Mouse (Mus musculus): ENCODE data around the gene Cd164.
A peak's percentile ranks its signal among the peaks of the same experiment; 100 is the strongest.
"Not testable (repeated sequence)": the region's sequence is repeated elsewhere in the genome, so short reads cannot be mapped to it uniquely, and the experiment has no call there.

The Cd164 gene

DNA sequence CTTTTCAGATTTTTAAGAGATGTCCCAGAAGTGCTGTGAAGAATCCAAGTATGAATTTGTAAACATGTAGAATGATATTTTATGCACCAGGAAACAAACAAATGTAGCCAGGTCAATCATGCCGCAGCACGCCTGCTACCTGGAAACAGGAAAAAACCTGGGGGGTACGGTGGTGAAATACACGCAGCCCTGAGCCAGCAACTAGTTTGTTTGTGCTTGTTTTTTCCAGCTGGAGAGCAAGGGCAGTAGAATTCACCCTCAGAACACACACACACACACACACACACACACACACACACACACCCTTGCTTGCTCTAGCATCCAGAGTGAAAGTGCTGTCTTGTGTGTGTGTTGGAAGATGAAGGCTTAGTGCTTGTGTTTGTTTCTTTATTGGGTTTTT, 28.1 kb upstream of the Cd164 start:
- DNase-seq (ENCODE audit: extremely low read depth, low read depth, low spot score), result no peak

DNA sequence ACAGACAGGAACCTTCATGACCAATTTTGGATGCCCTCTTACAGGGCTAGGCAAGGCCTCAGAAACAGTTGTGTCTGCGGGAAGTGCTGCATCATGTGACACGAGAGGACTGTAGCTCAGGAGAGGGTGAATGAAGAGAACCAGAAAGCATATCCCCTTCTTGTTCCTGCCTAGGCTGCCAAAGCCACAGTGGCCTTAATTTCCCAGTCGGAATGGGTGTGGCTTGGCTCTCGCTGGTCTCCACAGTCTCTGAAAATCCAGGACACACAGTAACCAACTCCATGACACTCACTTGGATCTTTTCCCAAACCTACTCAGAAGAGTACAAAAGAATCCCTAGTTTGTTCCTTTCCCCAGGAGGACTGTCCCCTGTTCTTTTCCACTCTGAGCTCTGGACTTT, 18.3 kb upstream of the Cd164 start:
- no peak for DNase-seq (ENCODE audit: extremely low read depth, low read depth, low spot score)

DNA sequence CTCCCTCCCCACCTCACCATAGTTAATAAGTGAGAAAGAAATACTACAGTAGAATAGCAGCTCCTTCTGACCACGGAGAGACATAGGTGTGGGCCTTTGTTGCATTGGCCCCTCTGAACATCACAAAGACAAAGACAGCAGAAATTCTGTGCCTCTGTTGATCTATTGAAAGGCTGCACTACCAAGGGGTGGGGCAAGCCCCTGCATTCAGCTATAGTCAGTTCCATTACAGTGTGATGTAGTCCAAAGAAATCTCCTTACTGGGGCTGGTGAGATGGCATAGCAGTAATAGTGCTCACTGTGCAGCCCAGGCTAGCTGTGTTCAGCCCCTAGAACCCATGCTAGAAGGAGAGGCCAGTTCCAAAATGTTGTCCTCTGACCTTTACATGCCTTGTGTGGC, 14.2 kb upstream of the Cd164 start:
- no peak for DNase-seq (ENCODE audit: extremely low read depth, low read depth, low spot score)

DNA sequence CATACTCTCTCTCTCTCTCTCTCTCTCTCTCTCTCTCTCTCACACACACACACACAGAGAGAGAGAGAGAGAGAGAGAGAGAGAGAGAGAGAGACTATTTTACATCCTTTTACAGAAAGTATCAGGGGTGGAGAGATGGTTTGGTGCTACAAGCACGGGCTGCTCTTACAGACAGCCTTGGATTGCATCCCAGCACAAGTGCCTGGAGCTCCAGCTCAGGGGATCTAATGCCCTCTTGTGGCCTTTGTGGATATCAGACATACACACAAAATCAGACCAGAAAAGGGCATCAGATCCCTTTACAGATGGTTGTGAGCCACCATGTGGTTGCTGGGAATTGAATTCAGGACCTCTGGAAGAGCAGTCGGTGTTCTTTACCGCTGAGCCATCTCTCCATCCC, 13.8 kb upstream of the Cd164 start:
- not testable (repeated sequence) for DNase-seq (ENCODE audit: extremely low read depth, low read depth, low spot score)

DNA sequence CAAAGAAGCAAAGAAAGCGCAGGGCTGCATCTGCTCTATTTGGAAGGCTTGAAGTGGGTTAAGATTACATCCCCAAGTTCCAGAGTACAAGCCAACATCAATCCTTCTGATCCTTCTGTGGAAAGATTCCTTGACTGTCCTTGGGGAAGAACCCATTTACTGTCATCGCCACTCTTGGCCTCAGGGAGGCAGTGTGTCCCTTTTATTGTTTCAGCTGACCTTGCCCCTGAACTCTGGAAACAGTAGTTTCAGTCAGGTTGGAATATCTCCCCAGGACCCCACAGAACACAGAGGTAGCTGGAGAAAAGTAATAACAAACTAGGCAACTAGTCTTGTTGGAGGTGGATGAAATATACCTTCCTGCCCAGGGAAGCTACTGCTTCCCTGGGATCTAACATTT, 10.1 kb upstream of the Cd164 start:
- DNase-seq (ENCODE audit: extremely low read depth, low read depth, low spot score), result no peak

DNA sequence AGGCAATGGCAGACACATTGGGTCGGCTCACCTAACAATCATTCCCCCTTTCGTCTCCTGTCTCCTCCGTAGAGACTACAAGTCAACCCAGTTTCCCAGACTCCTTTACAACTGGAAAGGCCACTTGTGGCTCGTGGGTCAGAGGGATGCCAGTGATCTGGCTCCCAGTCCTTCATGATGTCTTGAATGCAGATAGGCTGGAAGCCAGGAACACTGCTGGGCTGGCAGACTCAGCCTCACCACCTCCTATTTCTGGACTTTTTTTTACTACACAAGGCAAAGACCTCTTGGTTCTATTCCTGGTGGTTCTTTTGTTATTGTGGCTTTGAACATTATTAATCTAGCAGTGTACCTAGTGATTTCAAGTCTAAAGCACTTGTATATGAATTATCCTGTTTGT, 4.9 kb upstream of the Cd164 start:
- DNase-seq (ENCODE audit: extremely low read depth, low read depth, low spot score), result no peak

DNA sequence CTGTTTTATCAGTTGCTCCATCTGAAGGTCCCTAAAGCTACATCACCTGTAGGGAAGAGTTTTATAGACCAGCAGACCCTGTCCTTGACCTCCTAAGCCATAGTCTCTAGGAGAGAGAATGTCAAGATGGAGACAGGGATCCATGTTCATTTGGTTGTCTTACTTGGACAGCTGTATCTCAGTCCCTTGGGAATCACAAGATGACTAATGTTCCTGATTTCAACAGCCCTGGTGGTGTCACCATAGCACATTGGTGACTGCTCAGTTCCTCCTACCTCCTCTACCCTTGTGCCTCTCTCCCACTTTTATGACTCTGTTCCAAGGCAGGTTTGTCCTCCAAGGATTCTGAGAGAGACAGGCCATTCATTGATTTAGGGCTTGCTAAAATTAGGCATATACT, 4.3 kb upstream of the Cd164 start:
- DNase-seq (ENCODE audit: extremely low read depth, low read depth, low spot score), result no peak

DNA sequence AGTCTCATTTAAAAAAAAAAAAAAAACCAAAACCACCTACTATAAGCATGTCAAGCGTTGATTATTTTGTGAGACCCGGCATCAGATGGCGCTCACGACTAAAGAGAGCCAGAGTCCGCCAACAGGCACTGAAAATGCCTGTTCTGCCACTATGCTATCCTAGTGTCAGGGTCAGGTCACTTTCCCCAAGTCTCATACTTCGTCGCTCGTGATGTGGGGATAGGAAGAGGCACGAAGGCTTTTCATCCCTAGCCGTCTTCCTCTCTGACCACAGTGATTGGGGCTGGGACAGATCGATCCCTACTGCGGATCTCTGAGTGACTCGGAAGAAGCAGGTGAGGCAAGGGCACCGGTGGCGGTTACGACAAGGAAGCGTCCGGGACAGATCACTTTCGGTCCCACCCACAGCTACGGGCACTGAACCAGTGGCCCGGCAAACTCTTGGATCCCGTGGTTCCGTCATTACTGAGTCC, 670 bp upstream of the Cd164 start:
- peak; percentile 50 for DNase-seq (ENCODE audit: extremely low read depth, low read depth, low spot score)

DNA sequence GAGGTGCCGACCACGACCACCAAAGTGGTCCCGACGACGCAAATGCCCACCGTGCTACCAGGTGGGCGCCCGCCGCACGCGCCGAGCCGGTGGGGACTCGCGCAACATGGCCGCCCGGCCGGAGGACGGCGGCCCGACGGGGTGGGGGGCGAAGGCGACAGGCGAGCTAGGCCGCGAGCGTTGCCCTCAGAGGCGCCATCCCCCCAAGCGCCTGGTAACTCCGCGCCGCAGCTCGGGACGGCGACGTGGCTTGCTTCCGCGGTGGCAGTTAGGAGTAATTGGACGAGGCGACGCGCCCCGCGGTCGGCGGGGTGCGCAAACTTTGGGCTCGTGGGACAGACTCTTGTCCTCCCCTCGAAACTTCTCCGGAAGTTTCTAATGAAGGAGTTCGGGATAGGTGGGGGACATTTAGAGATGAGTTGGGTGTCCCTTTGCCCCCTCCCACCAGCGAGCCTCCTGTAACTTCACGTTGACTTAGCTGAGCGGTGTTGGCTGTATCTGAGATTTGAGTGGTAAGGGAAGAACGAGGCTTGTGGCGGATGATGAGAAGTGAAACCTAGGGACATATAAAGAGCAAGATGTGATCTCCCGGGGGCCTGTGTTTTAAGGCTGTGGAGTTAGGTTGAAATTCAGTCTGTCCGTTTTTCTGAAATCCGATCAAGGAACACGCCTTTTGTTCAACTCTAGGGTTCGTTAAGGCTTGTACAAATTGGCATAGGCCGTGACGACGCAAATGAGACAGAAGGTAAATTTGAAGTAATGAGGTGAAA, 611 bp downstream of the Cd164 start:
- DNase-seq (ENCODE audit: extremely low read depth, low read depth, low spot score), result no peak

DNA sequence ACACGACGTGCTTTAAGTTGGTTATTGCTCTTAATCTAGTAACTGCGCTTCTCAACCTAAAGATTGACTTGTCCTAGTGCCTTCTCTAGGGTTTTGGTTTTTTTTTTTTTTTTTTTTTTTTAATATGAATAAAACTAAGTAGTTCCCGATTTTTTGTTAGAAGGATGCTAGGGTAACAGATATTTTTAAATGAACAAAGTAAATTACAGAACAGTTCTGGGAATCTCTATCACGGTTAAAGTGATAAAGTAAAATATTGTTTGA, 1.1 kb downstream of the Cd164 start:
- DNase-seq (ENCODE audit: extremely low read depth, low read depth, low spot score), result no peak

DNA sequence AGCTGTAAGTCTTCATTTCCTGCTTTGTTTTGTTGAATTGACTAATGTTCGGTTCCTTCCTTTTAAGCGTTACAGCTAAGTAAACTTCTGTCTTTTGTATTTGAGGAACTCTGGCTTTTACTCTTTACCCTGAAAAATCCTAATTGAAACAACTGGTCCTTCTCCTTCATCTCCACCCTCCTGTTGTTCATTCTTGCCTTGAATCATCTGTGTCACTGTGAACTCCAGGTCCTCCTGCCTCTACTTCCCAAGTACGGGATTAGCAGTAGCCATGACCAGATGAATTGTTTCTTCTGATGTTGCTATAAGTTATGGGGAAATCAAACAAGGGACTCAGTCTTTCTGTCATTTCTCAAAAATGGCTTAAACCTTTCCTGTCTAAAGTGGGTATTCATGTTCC, 4.2 kb downstream of the Cd164 start:
- no peak for DNase-seq (ENCODE audit: extremely low read depth, low read depth, low spot score)

DNA sequence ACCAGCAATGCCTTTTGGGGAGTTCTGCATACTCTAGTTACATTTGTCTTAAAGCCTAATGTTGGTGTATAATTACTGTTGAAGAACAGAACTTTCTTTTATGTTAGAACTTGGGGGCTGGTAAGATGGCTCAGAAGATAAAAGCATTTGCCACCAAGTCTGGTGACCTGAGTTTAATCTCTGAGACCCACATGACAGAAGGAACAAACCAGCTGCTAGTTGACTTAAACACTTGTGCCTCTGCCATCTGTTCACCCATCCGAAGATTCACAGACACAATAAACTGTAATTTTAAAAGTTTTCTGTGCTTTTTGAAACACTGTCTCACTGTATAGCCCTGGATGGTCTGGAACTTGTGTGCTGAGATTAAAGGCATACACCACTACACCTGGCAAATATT, 6.5 kb downstream of the Cd164 start:
- no peak for DNase-seq (ENCODE audit: extremely low read depth, low read depth, low spot score)

DNA sequence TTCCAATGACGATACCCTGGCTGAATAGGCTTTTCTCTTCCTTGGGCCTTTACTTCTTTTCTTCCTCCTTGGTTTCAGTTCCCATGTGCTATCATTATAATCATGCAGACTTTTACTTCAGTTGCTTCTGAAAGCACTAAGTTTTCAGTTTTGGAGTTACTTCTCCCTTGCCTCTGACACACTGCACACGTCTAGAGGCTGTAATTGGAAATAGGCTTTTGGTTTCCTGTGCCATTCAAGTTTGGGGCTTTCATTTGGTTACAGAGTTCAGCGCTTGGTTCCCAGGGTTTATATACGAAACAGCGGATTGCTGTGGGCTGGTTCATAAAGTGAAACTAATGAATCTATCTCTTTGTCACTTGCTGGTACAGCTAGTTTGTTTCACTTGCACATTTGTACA, 10.8 kb downstream of the Cd164 start:
- DNase-seq (ENCODE audit: extremely low read depth, low read depth, low spot score), result no peak

DNA sequence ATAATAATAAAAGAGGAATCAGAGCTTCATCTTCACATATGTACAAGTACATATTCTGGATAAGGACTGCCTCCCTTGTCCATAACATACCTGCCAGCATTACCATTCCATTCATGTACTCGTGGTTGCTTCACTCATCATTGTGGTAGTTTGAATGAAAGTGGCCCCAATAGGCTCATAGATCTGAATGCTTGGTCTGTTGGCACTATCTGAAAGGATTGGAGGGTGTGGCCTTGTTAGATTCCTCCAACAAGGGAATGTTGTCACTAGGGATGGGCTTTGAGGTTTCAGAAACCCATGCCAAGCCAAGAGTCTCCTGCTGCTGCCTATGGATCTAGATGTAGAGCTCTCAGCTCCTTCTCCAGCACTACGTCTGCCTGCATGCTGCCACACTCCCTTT, 16.8 kb downstream of the Cd164 start:
- no peak for DNase-seq (ENCODE audit: extremely low read depth, low read depth, low spot score)

DNA sequence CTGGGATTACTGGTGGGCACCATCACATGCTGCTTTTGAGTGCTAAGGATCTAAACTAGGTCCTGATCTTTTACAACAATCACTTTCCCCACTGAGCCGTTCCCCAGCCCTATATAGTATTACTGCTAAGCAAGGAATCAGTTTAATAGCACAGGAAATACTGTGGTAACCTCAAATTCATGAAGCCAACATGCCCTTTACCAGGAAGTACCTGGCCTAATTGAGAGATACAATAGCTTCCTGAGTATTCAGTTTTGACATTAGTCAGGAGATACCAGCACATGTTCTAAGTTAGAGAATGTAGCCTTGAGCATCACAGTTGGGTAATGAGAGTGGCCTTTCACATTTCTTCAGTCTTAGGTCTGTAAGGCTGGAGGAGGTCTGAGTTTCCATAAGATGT, 17.5 kb downstream of the Cd164 start:
- no peak for DNase-seq (ENCODE audit: extremely low read depth, low read depth, low spot score)

DNA sequence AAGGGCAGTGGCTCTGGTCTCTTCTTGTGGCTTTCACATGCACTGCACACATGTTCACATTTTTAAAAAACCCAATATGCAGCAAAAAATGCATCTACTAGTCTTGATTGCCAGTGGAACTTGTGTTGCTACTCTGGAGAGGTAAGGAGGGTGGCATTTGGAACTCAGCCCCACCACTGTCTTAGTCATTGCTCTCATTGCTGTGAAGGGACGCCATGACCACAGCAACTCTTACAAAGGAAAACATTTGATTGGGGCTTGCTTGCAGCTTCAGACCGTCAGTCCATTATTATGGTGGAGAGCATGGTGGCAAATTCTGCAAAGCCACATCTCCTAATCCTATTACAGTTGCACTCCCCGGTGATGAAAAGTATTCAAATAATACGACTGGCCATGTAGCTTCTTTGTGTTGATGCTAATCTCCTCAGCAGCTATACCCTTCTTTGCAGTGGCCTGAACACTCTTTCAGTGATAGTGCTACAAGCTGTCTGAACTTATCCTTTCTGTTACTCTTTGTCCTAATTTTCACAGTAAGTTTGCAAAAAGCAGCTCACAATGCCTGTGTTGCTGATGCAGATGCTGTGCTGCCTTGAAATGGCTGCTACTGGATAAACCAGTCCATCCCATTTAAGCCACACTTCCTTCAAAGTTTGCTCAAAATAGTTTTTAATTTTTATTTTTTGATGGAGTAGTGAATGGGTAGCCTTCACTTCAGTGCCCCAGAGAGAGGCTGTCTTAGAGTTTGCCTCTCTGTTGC, 18.2 kb downstream of the Cd164 start:
- DNase-seq (ENCODE audit: extremely low read depth, low read depth, low spot score), result no peak

DNA sequence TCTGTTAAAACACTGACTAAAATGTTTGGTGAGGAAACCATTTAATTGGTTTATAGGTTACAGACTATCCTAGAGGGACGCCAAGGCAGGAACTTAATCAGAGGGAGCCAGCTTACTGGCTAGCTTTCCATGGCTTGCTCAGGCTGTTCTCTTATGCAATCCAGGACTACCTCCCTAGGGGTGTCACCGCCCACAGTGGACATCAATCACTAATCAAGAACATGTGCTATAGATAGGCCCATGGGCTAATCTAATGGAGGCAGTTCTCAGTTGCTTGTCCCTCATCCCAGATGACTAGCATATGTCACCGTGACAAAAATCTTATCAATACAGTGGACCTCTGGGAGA, 18.7 kb downstream of the Cd164 start:
- DNase-seq (ENCODE audit: extremely low read depth, low read depth, low spot score), result no peak

DNA sequence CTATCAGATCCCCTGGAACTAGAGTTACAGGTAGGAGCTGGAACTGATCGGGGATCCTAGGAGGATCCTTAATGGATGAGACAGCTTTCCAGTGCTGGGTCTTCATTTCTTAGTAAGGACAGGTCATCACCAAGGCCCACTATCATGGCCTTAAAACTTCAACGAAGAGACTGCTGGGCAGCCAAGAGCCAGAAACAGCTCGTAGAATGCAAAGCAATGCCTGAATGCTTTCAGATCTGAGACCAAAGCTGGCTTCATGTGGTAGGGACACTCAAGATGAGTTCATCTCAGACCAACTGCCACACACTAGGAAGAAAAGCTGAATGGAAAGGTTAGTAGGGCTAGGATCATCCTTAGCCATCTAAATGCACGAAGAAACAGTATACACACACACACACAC, 19.8 kb downstream of the Cd164 start:
- DNase-seq (ENCODE audit: extremely low read depth, low read depth, low spot score), result no peak

DNA sequence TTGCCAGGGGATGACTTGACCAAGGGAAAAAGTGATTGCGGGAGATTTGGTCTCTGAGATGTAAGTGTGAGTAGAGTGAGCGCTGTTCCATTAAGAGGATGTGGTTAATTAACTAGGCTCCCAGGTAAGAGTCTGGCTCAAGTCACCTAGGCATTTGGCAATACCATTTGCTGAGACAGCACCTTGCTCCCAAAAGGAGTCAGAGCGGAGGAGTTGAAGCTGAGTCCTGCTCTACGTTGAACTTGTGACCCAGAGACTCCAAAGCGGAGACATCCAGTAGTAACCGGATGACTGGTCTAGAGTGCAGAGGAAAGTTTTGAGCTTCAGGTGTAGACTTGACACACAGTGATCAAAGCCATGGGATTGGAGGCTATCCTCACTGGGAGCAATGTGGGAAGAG, 22.8 kb downstream of the Cd164 start:
- no peak for DNase-seq (ENCODE audit: extremely low read depth, low read depth, low spot score)

DNA sequence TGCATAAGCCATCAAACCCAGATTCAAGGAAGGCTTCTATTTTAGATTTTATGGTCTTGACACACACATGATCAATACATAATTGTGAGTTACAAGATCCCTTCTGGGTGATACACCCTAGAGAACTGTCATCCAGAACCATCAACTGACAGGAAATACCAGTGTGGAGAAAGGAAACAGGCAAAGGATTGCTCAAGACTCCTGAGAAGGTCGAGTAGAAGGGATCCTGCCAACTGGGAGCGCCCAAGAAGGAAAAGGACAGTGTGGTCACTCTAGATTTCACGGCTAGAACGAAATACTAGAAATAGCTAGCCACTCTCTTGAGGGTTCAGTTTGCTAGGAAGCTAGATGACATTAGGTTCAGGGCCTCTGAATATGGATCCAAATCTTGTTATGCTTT, 24.2 kb downstream of the Cd164 start:
- no peak for DNase-seq (ENCODE audit: extremely low read depth, low read depth, low spot score)

DNA sequence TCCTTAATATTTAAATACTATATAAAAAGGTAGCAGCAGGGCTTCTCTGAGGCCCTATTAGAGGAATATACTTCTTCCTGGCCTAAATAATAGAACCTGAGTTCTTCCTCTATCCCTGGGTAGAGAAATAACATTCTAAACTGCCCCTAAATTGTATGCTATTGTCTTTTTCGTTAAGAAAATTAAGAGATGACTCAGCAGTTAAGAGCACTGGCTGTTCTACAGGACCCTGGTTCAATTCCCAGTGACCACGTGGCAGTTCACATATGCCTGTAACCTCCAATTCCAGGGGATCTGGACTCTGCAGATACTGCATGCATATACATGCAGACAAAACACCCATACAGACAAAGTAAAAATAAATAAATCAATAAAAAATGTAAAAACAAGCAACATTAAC, 24.6 kb downstream of the Cd164 start:
- no peak for DNase-seq (ENCODE audit: extremely low read depth, low read depth, low spot score)

DNA sequence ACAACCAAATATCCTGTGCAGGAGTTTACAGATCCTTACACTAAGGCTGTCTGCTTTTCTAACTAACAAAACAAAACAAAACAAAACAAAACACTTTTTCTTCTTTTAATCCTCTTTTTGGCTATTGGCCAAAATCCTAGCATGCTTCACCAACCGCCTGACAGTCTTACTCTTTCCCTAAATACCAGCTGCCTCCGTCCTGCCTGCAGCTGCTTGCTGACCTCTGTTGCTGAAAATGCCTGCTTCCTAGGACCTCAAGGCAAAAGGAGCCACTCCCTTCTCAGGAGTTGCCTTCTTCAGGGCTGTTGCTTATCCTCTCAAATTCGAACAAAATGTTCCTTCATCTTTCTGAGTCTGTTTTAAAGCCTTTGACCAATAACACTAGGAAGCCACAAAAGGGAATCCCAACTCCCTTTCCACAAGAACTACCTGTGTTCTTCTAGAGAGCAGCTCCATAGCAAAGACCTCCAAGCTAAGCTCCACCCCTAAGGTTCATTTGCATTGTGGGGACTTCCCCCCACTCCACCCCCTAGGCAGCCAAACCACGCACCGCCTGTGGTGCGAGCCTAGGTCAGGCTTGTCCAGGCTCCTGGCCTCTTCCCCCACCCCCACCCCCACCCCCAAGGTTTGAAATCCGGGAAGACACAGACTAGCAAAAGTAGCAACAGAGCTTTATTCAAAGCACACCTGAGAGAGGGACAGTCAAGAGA, 25.4 kb downstream of the Cd164 start:
- DNase-seq (ENCODE audit: extremely low read depth, low read depth, low spot score), result no peak

Measured in fat pad, adult 2 months (tissue).